Mouse (Mus musculus): Measurements from ENCODE around the gene Slc38a3. TPM values are rescaled to one million over a fixed set of nuclear protein-coding genes. Genes with fewer than 3 reads are reported as not detected.

Gene Slc38a3
- polyA plus RNA-seq, 1 experiment from 2014 or later: 7.0 TPM

Other genes with a start within 250 kb of the Slc38a3 start
- 43.3 and 49.7 TPM in 2 replicates for gene Tmem115, start 135.6 kb downstream of the Slc38a3 start, polyA plus RNA-seq (2014; fragmentation: Nextera tagmentation; extraction: Ambion mirVana)
- gene Cyb561d2, start 127.3 kb downstream of the Slc38a3 start, polyA plus RNA-seq (2014; fragmentation: Nextera tagmentation; extraction: Ambion mirVana): 14.3 and 18.9 TPM in 2 replicates
- gene Nprl2, start 127.3 kb downstream of the Slc38a3 start, polyA plus RNA-seq (2014; fragmentation: Nextera tagmentation; extraction: Ambion mirVana): 39.2 and 41.9 TPM in 2 replicates
- gene Zmynd10, start 122.2 kb downstream of the Slc38a3 start, polyA plus RNA-seq (2014; fragmentation: Nextera tagmentation; extraction: Ambion mirVana): 0.93 and 1.1 TPM in 2 replicates
- gene Rassf1, start 118.0 kb downstream of the Slc38a3 start, polyA plus RNA-seq (2014; fragmentation: Nextera tagmentation; extraction: Ambion mirVana): 42.4 and 43.3 TPM in 2 replicates
- 68.5 and 68.9 TPM in 2 replicates for gene Tusc2, start 106.3 kb downstream of the Slc38a3 start, polyA plus RNA-seq (2014; fragmentation: Nextera tagmentation; extraction: Ambion mirVana)
- 138 and 150 TPM in 2 replicates for gene Hyal2, start 101.6 kb downstream of the Slc38a3 start, polyA plus RNA-seq (2014; fragmentation: Nextera tagmentation; extraction: Ambion mirVana)
- gene Hyal1, start 92.6 kb downstream of the Slc38a3 start, polyA plus RNA-seq (2014; fragmentation: Nextera tagmentation; extraction: Ambion mirVana): 5.3 and 7.3 TPM in 2 replicates
- 11.8 and 14.2 TPM in 2 replicates for gene Naa80, start 90.6 kb downstream of the Slc38a3 start, polyA plus RNA-seq (2014; fragmentation: Nextera tagmentation; extraction: Ambion mirVana)
- gene Hyal3, start 88.7 kb downstream of the Slc38a3 start, polyA plus RNA-seq (2014; fragmentation: Nextera tagmentation; extraction: Ambion mirVana): 0.66 TPM in 2 replicates
- 42.3 and 42.9 TPM in 2 replicates for gene Ifrd2, start 81.9 kb downstream of the Slc38a3 start, polyA plus RNA-seq (2014; fragmentation: Nextera tagmentation; extraction: Ambion mirVana)
- 1.1 and 1.3 TPM in 2 replicates for gene Sema3b, start 60.3 kb downstream of the Slc38a3 start, polyA plus RNA-seq (2014; fragmentation: Nextera tagmentation; extraction: Ambion mirVana)
- gene Gnai2, start 34.2 kb downstream of the Slc38a3 start, polyA plus RNA-seq (2014; fragmentation: Nextera tagmentation; extraction: Ambion mirVana): 369 and 379 TPM in 2 replicates
- gene Gnat1, start 10.2 kb upstream of the Slc38a3 start, polyA plus RNA-seq (2014; fragmentation: Nextera tagmentation; extraction: Ambion mirVana): 1.4 TPM in 1 of 2 replicates, not detected in the other
- gene Sema3f, start 40.9 kb upstream of the Slc38a3 start, polyA plus RNA-seq (2014; fragmentation: Nextera tagmentation; extraction: Ambion mirVana): 17.6 and 17.7 TPM in 2 replicates
- 184 and 198 TPM in 2 replicates for gene Rbm5, start 101.5 kb upstream of the Slc38a3 start, polyA plus RNA-seq (2014; fragmentation: Nextera tagmentation; extraction: Ambion mirVana)
- gene Rbm6, start 203.7 kb upstream of the Slc38a3 start, polyA plus RNA-seq (2014; fragmentation: Nextera tagmentation; extraction: Ambion mirVana): 96.7 and 101 TPM in 2 replicates
- gene Mon1a, start 218.6 kb upstream of the Slc38a3 start, polyA plus RNA-seq (2014; fragmentation: Nextera tagmentation; extraction: Ambion mirVana): 11.5 and 12.5 TPM in 2 replicates
- gene Mst1r, start 237.3 kb upstream of the Slc38a3 start, polyA plus RNA-seq (2014; fragmentation: Nextera tagmentation; extraction: Ambion mirVana): 0.49 and 0.79 TPM in 2 replicates